ENCODE assay signal across 12 mouse cellular contexts in the genomic region with DNA sequence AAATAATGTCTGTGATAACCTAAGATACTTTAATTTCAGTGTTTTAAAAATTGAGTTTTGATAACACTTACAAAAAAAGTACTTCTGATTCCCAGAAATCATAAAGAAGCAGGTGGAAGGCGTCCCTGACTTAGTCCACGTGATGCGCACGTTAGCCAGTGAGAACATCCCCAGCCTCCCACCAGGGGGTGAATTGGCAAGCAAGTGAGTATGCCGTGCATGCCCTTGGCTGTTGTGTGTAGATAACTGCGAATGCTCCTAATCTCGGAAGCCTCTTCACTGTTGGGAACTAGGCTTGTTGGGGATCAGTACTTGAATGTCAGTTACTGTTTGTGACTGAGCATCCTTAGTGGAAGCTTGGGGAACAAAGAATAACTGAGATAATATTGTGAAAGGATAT. TPM values are rescaled to one million over a fixed set of nuclear protein-coding genes. Genes with fewer than 3 reads are reported as not detected.
DNase-seq lines count a peak whose midpoint lies in the region; ATAC-seq and TF ChIP-seq lines count a peak whose summit lies in the region.
"Had no signal": no experiment of that assay in that cellular context is flagged by ENCODE, and none has a peak within 500 bp of the region (broad histone marks: within the 10 kb centered on the region; RNA-seq: fewer than 3 reads in every experiment).

No protein-coding gene starts in this region.

- H3K9ac ChIP-seq in midbrain, postnatal 0 days (replicated peaks; ENCODE audit: low read length, poor library complexity, severe bottlenecking) = no peak overlapping the region
- H3K9ac ChIP-seq in liver, embryonic 11.5 days (ENCODE audit: low read depth, low read length) = no peak overlapping the region
- H3K9ac ChIP-seq: limb, embryonic 13.5 days had no signal

- H3K4me1 ChIP-seq in midbrain, postnatal 0 days (ENCODE audit: insufficient read depth, low read length) = no peaks in the 10 kb centered on the region
- H3K4me1 ChIP-seq in midbrain, embryonic 10.5 days = no peaks in the 10 kb centered on the region
- no peaks in the 10 kb centered on the region for H3K4me1 ChIP-seq in liver, embryonic 11.5 days (replicated peaks; ENCODE audit: control insufficient read depth, insufficient read depth, low read length)
- H3K4me1 ChIP-seq: limb, embryonic 13.5 days had no signal

- TF ChIP-seq CTCF in midbrain, postnatal 0 days (IDR thresholded peaks at IDR 0.05) = peak; percentile 16; the same call in 1 of the 2 replicates

- WGBS in midbrain, postnatal 0 days = 27% methylated on average over 7 of the region's 7 CpGs
- WGBS in midbrain, embryonic 10.5 days = 76% methylated on average over 7 of the region's 7 CpGs
- 56% methylated on average over 7 of the region's 7 CpGs for WGBS in liver, embryonic 11.5 days

- no peak overlapping the region for H3K27ac ChIP-seq in midbrain, postnatal 0 days (ENCODE audit: low read depth, low read length)
- H3K27ac ChIP-seq in midbrain, embryonic 10.5 days (replicated peaks) = no peak overlapping the region
- no peak overlapping the region for H3K27ac ChIP-seq in liver, embryonic 11.5 days (ENCODE audit: low read depth, low read length)
- H3K27ac ChIP-seq: limb, embryonic 13.5 days had no signal

- no peaks in the 10 kb centered on the region for H3K9me3 ChIP-seq in midbrain, postnatal 0 days (ENCODE audit: low read length)
- H3K9me3 ChIP-seq in midbrain, embryonic 10.5 days (replicated peaks) = no peaks in the 10 kb centered on the region
- no peaks in the 10 kb centered on the region for H3K9me3 ChIP-seq in liver, embryonic 11.5 days (ENCODE audit: control insufficient read depth, low read length)
- H3K9me3 ChIP-seq: limb, embryonic 13.5 days had no signal

- peaks cover 18% of the 10 kb centered on the region; the same call in 1 of the 2 replicates for H3K36me3 ChIP-seq in midbrain, postnatal 0 days (ENCODE audit: insufficient read depth, low read length)
- H3K36me3 ChIP-seq in midbrain, embryonic 10.5 days = peaks cover 54% of the 10 kb centered on the region
- H3K36me3 ChIP-seq in liver, embryonic 11.5 days (ENCODE audit: control insufficient read depth, insufficient read depth, low read length) = peaks cover 14% of the 10 kb centered on the region; the same call in 1 of the 2 replicates

- DNase-seq in midbrain, postnatal 0 days (ENCODE audit: low spot score) = peak; percentile 44
- DNase-seq in midbrain, embryonic 10.5 days (ENCODE audit: low spot score) = no peak
- DNase-seq in cerebellum, adult 11-12 months = peak; percentile 43
- DNase-seq in liver, embryonic 11.5 days (ENCODE audit: low spot score) = no peak
- DNase-seq in testis, postnatal 10 days (ENCODE audit: low spot score) = peak; percentile 52
- no peak for DNase-seq in frontal cortex, postnatal 10 days (ENCODE audit: low spot score in 2 of 2)
- no peak for DNase-seq in lung, postnatal 14 days
- no peak for DNase-seq in layer of hippocampus, postnatal 14 days (ENCODE audit: low spot score in 2 of 2)
- DNase-seq: gastrocnemius, postnatal 25 days; kidney, adult 2 months had no signal

- no peak for ATAC-seq in midbrain, postnatal 0 days (ENCODE audit: low FRiP score)
- peak; percentile 93 for ATAC-seq in liver, embryonic 11.5 days (replicated peaks; ENCODE audit: low FRiP score)
- ATAC-seq: Patski had no signal

- no peak overlapping the region for H3K4me3 ChIP-seq in midbrain, postnatal 0 days (ENCODE audit: low read depth, low read length)
- no peak overlapping the region for H3K4me3 ChIP-seq in midbrain, embryonic 10.5 days
- no peak overlapping the region for H3K4me3 ChIP-seq in liver, embryonic 11.5 days (ENCODE audit: low read depth, low read length)
- H3K4me3 ChIP-seq: limb, embryonic 13.5 days had no signal

- no peaks in the 10 kb centered on the region for H3K27me3 ChIP-seq in midbrain, postnatal 0 days (ENCODE audit: insufficient read depth, low read length)
- H3K27me3 ChIP-seq in midbrain, embryonic 10.5 days (ENCODE audit: low read depth, poor library complexity, severe bottlenecking) = no peaks in the 10 kb centered on the region
- H3K27me3 ChIP-seq in liver, embryonic 11.5 days (replicated peaks; ENCODE audit: control insufficient read depth, insufficient read depth, low read length) = no peaks in the 10 kb centered on the region
- H3K27me3 ChIP-seq: limb, embryonic 13.5 days; Patski had no signal

- no peak overlapping the region for H3K4me2 ChIP-seq in midbrain, postnatal 0 days (ENCODE audit: low read depth, low read length, poor library complexity, severe bottlenecking)
- no peak overlapping the region for H3K4me2 ChIP-seq in liver, embryonic 11.5 days
- H3K4me2 ChIP-seq: limb, embryonic 13.5 days had no signal

RNA-seq across cellular contexts. Expression of a gene that starts 33.3 kb away (rescaled TPM):
- total RNA-seq in midbrain, postnatal 0 days (2014; rRNA removed) = 170 and 198 TPM in 2 replicates
- polyA plus RNA-seq in midbrain, postnatal 0 days (2015; fragmentation: Nextera tagmentation; extraction: Ambion mirVana) = 70.6 and 79.3 TPM in 2 replicates
- polyA plus RNA-seq in midbrain, embryonic 10.5 days (2016; fragmentation: Nextera tagmentation; extraction: Ambion mirVana) = 41.7 and 48.2 TPM in 2 replicates
- polyA plus RNA-seq in liver, embryonic 11.5 days (2014; fragmentation: Nextera tagmentation; extraction: Ambion mirVana) = 46.4 and 48.8 TPM in 2 replicates
- total RNA-seq in layer of hippocampus, postnatal 14 days (2021) = 100 to 1,000 TPM; 215 to 243 TPM

Comparison
In these comparisons a context has a peak if more than half of its experiments do, and no peak if none do; other contexts are left out.
1. DNase-seq: peak in midbrain, postnatal 0 days (single experiment), cerebellum, adult 11-12 months (single experiment) and testis, postnatal 10 days (single experiment); none in midbrain, embryonic 10.5 days (single experiment), liver, embryonic 11.5 days (single experiment), frontal cortex, postnatal 10 days (0 of 2), lung, postnatal 14 days (single experiment) and layer of hippocampus, postnatal 14 days (0 of 2).